Mouse (Mus musculus) MN1 (cell line): ENCODE measurements around the gene Uba52.
"Not testable (repeated sequence)": the region's sequence is repeated elsewhere in the genome, so short reads cannot be mapped to it uniquely, and the experiment has no call there.

ENCODE experiments used
- DNase-seq: peaks from one replicate; pipeline ENCODE4 v3.0.0-alpha.2; 2016; ENCODE audit warnings: low spot score

Uba52 gene

GRCm38 (mm10) chr8:70530314-70530713, 19.7 kb upstream of the Uba52 start:
- no peak for DNase-seq

GRCm38 (mm10) chr8:70529741-70530161, 19.1 kb upstream of the Uba52 start:
- no peak for DNase-seq

GRCm38 (mm10) chr8:70529299-70529698, 18.7 kb upstream of the Uba52 start:
- DNase-seq, result no peak

GRCm38 (mm10) chr8:70528182-70528797, 17.7 kb upstream of the Uba52 start:
- DNase-seq, result peak; percentile 44

- DNase-seq, result peak; percentile 97
These were observed 17.0 kb upstream of the Uba52 start, which contains the start of the genes Fkbp8 and Kxd1 for GRCm38 (mm10) chr8:70527512-70528181. Gene Fkbp8, plus strand, starts transcription at chr8:70527724. Gene Kxd1, minus strand, starts transcription at chr8:70527956.

GRCm38 (mm10) chr8:70527111-70527511, 16.5 kb upstream of the Uba52 start:
- no peak for DNase-seq

- peak; percentile 99 for DNase-seq
These were observed 12.2 kb upstream of the Uba52 start for GRCm38 (mm10) chr8:70522592-70523403.

- no peak for DNase-seq
These were observed 9.0 kb upstream of the Uba52 start for GRCm38 (mm10) chr8:70519606-70520005.

- no peak for DNase-seq
These were observed 8.4 kb upstream of the Uba52 start for GRCm38 (mm10) chr8:70519043-70519442.

GRCm38 (mm10) chr8:70517940-70518643, 7.5 kb upstream of the Uba52 start:
- no peak for DNase-seq

- DNase-seq, result peak; percentile 77
These were observed 2.8 kb upstream of the Uba52 start for GRCm38 (mm10) chr8:70513441-70513840.

- no peak for DNase-seq
These were observed 1.8 kb upstream of the Uba52 start for GRCm38 (mm10) chr8:70512253-70512903.

GRCm38 (mm10) chr8:70511770-70512169, 1.2 kb upstream of the Uba52 start:
- DNase-seq, result no peak

- not testable (repeated sequence) for DNase-seq
These were observed 573 bp upstream of the Uba52 start for GRCm38 (mm10) chr8:70511174-70511573.

- DNase-seq, result no peak
These were observed 1.2 kb downstream of the Uba52 start for GRCm38 (mm10) chr8:70509281-70509952.

GRCm38 (mm10) chr8:70507027-70507393, 3.6 kb downstream of the Uba52 start:
- DNase-seq, result no peak

GRCm38 (mm10) chr8:70506328-70507026, 4.1 kb downstream of the Uba52 start, which contains the start of gene Rex1bd:
Gene Rex1bd, minus strand, starts transcription at chr8:70506752.
- DNase-seq, result peak; percentile 95

GRCm38 (mm10) chr8:70505698-70506327, 4.8 kb downstream of the Uba52 start:
- DNase-seq, result no peak

GRCm38 (mm10) chr8:70504851-70505250, 5.8 kb downstream of the Uba52 start:
- peak; percentile 88 for DNase-seq

GRCm38 (mm10) chr8:70504291-70504716, 6.3 kb downstream of the Uba52 start:
- peak; percentile 97 for DNase-seq
